Mouse (Mus musculus) stomach, postnatal 0 days (tissue): ENCODE data around the gene Tuft1.

ENCODE experiments used
- CTCF ChIP-seq: IDR thresholded peaks from 2 replicates; pipeline ENCODE4 v1.5.1; 2016; ENCODE audit warnings: antibody characterized with exemption, low read depth, mild to moderate bottlenecking, moderate library complexity
- EP300 ChIP-seq: optimal IDR thresholded peaks from 2 replicates; pipeline ENCODE3; 2016; ENCODE audit warnings: antibody characterized with exemption

- TF ChIP-seq CTCF, result no peak
- no peak for TF ChIP-seq EP300
Observed at GRCm38 (mm10) chr3:94565557-94565956, 93.1 kb downstream of the Tuft1 start.
